Mouse (Mus musculus) intestine, embryonic 14.5 days (tissue): ENCODE data around the gene Slc44a1. TPM values are rescaled to one million over a fixed set of nuclear protein-coding genes. Genes with fewer than 3 reads are reported as not detected.

Experiments used
- ATAC-seq: fragments of 200-750 bp; cut with Nextera tagmentation; replicated peaks from 2 replicates; pipeline ENCODE4 v1.8.0; 2017; ENCODE audit warnings: low read depth, moderate number of reproducible peaks, moderate TSS enrichment, moderate library complexity; ENCODE audit not compliant: low FRiP score, low TSS enrichment
- DNase-seq: peaks from one replicate; pipeline ENCODE4 v3.0.0-alpha.2; 2018; ENCODE audit warnings: low spot score
- H3K27ac ChIP-seq: fragments of 300-500 bp; sonication (generic); 2 replicates; pipeline ENCODE4 v1.5.1; 2014; ENCODE audit warnings: low read depth, mild to moderate bottlenecking, control low read depth
- H3K27me3 ChIP-seq: fragments of 300-500 bp; sonication (generic); replicated peaks from 2 replicates; pipeline ENCODE4 v1.6.1; 2014; ENCODE audit warnings: low read length, control low read depth; ENCODE audit not compliant: control insufficient read depth, insufficient read depth
- H3K36me3 ChIP-seq: fragments of 300-500 bp; sonication (generic); 2 replicates; pipeline ENCODE4 v1.6.1; 2014; ENCODE audit warnings: low read length, control low read depth; ENCODE audit not compliant: control insufficient read depth, insufficient read depth
- H3K4me1 ChIP-seq: fragments of 300-500 bp; sonication (generic); replicated peaks from 2 replicates; pipeline ENCODE4 v1.6.1; 2014; ENCODE audit warnings: low read length, control low read depth, mixed read lengths; ENCODE audit not compliant: control insufficient read depth, insufficient read depth
- H3K4me2 ChIP-seq: fragments of 300-500 bp; sonication (generic); 2 replicates; pipeline ENCODE4 v1.6.1; 2014; ENCODE audit warnings: low read length
- H3K4me3 ChIP-seq: fragments of 300-500 bp; sonication (generic); 2 replicates; pipeline ENCODE4 v1.5.1; 2014; ENCODE audit warnings: low read depth, low read length, control low read depth, mixed read lengths
- H3K9ac ChIP-seq: fragments of 300-500 bp; sonication (generic); 2 replicates; pipeline ENCODE4 v1.6.1; 2014; ENCODE audit warnings: mild to moderate bottlenecking, low read length
- H3K9me3 ChIP-seq: fragments of 300-500 bp; sonication (generic); 2 replicates; pipeline ENCODE4 v1.6.1; 2016; ENCODE audit warnings: low read length, control low read depth; ENCODE audit not compliant: control insufficient read depth
- WGBS: fragments of 180-500 bp; shearing (Covaris S2); extraction: QIAGEN DNeasy Blood & Tissue Kit; methylation state at CpG from one replicate; pipeline ENCODE4 v1.1.7; 2014; 5-methylcytosine and 5-hydroxymethylcytosine counted together
- polyA plus RNA-seq: library from polyadenylated mRNA; unstranded; fragments of >200 nt; fragmentation: Nextera tagmentation; extraction: Ambion mirVana; gene quantifications from 2 replicates; pipeline ENCODE4 v1.2.1, GENCODE M21; 2014

Slc44a1 gene
- polyA plus RNA-seq, 1 experiment from 2014 or later, result 75.1 TPM

GRCm38 (mm10) chr4:53465887-53466286, 25.7 kb downstream of the Slc44a1 start:
- Histone ChIP-seq H3K27me3 (no peaks in the 10 kb centered on the region), H3K4me3 (no peak overlapping the region), H3K4me2 (no peak overlapping the region), H3K9me3 (no peaks in the 10 kb centered on the region), H3K36me3 (no peaks in the 10 kb centered on the region), H3K9ac (no peak overlapping the region), H3K27ac (no peak overlapping the region), H3K4me1 (peaks cover 13% of the 10 kb centered on the region; the same call in 1 of the 2 replicates)
- 66% methylated on average over 1 of the region's 1 CpGs for WGBS
- ATAC-seq, result no peak
- no peak for DNase-seq

GRCm38 (mm10) chr4:53469007-53469406, 28.8 kb downstream of the Slc44a1 start:
- Histone ChIP-seq H3K4me3 (no peak overlapping the region), H3K4me2 (no peak overlapping the region), H3K27ac (no peak overlapping the region), H3K9ac (no peak overlapping the region), H3K36me3 (no peaks in the 10 kb centered on the region), H3K27me3 (no peaks in the 10 kb centered on the region), H3K9me3 (no peaks in the 10 kb centered on the region), H3K4me1 (0 out of 2 replicates have a peak, but pooled peaks cover 6% of the 10 kb centered on the region)
- ATAC-seq, result no peak; the same call in 1 of the 2 replicates
- no peak for DNase-seq
- WGBS, result 43% methylated on average over 6 of the region's 6 CpGs

GRCm38 (mm10) chr4:53474109-53474508, 33.9 kb downstream of the Slc44a1 start:
- no peaks in the 10 kb centered on the region for H3K27me3 ChIP-seq
- H3K4me3 ChIP-seq, result no peak overlapping the region
- H3K27ac ChIP-seq, result no peak overlapping the region
- H3K9ac ChIP-seq, result no peak overlapping the region
- H3K36me3 ChIP-seq, result no peaks in the 10 kb centered on the region
- no peak overlapping the region for H3K4me2 ChIP-seq
- H3K9me3 ChIP-seq, result no peaks in the 10 kb centered on the region
- DNase-seq, result peak; percentile 23
- H3K4me1 ChIP-seq, result peaks cover 13% of the 10 kb centered on the region
- no peak for ATAC-seq

GRCm38 (mm10) chr4:53475230-53475952, 35.2 kb downstream of the Slc44a1 start:
- DNase-seq (no peak), ATAC-seq (no peak)
- Histone ChIP-seq H3K9me3 (no peaks in the 10 kb centered on the region), H3K4me3 (no peak overlapping the region), H3K4me1 (peaks cover 13% of the 10 kb centered on the region), H3K9ac (no peak overlapping the region), H3K27me3 (no peaks in the 10 kb centered on the region), H3K27ac (no peak overlapping the region), H3K36me3 (no peaks in the 10 kb centered on the region), H3K4me2 (no peak overlapping the region)
- WGBS, result 62% methylated on average over 20 of the region's 20 CpGs

GRCm38 (mm10) chr4:53478644-53479043, 38.4 kb downstream of the Slc44a1 start:
- Histone ChIP-seq H3K27me3 (no peaks in the 10 kb centered on the region), H3K4me3 (no peak overlapping the region), H3K27ac (no peak overlapping the region), H3K9me3 (no peaks in the 10 kb centered on the region), H3K9ac (no peak overlapping the region), H3K4me1 (peaks cover 13% of the 10 kb centered on the region), H3K36me3 (0 out of 2 replicates have a peak, but pooled peaks cover 13% of the 10 kb centered on the region), H3K4me2 (no peak overlapping the region)
- WGBS, result 78% methylated on average over 4 of the region's 4 CpGs
- ATAC-seq (no peak), DNase-seq (peak; percentile 28)

GRCm38 (mm10) chr4:53487216-53488188, 47.3 kb downstream of the Slc44a1 start:
- 76% methylated on average over 12 of the region's 12 CpGs for WGBS
- Histone ChIP-seq H3K27me3 (no peaks in the 10 kb centered on the region), H3K4me1 (0 out of 2 replicates have a peak, but pooled peaks cover 3% of the 10 kb centered on the region), H3K27ac (no peak overlapping the region), H3K9ac (no peak overlapping the region), H3K9me3 (no peaks in the 10 kb centered on the region), H3K4me2 (no peak overlapping the region), H3K36me3 (0 out of 2 replicates have a peak, but pooled peaks cover 9% of the 10 kb centered on the region), H3K4me3 (no peak overlapping the region)
- ATAC-seq (no peak), DNase-seq (peak; percentile 50)

GRCm38 (mm10) chr4:53488803-53489202, 48.6 kb downstream of the Slc44a1 start:
- H3K9ac ChIP-seq, result no peak overlapping the region
- no peaks in the 10 kb centered on the region for H3K36me3 ChIP-seq
- H3K27me3 ChIP-seq, result no peaks in the 10 kb centered on the region
- no peak overlapping the region for H3K27ac ChIP-seq
- H3K4me1 ChIP-seq, result 0 out of 2 replicates have a peak, but pooled peaks cover 3% of the 10 kb centered on the region
- H3K4me2 ChIP-seq, result no peak overlapping the region
- WGBS, result 80% methylated on average over 5 of the region's 5 CpGs
- no peak overlapping the region for H3K4me3 ChIP-seq
- peak; percentile 36 for DNase-seq
- ATAC-seq, result no peak
- no peaks in the 10 kb centered on the region for H3K9me3 ChIP-seq

- Histone ChIP-seq H3K4me3 (no peak overlapping the region), H3K4me1 (0 out of 2 replicates have a peak, but pooled peaks cover 3% of the 10 kb centered on the region), H3K9me3 (no peaks in the 10 kb centered on the region), H3K36me3 (no peaks in the 10 kb centered on the region; the same call in 1 of the 2 replicates), H3K4me2 (no peak overlapping the region), H3K9ac (no peak overlapping the region), H3K27me3 (no peaks in the 10 kb centered on the region), H3K27ac (no peak overlapping the region)
- DNase-seq, result peak; percentile 21
- no peak for ATAC-seq
- WGBS, result 82% methylated on average over 7 of the region's 7 CpGs
Measured at GRCm38 (mm10) chr4:53490371-53490770, 50.2 kb downstream of the Slc44a1 start.
